Mouse (Mus musculus): ENCODE measurements around the gene Phc1. TPM values are rescaled to one million over a fixed set of nuclear protein-coding genes. Genes with fewer than 3 reads are reported as not detected.

Gene Phc1
- total and polyA plus RNA-seq, 2 experiments from 2014 or later: 24.6 to 75.7 TPM

- 38% methylated on average over 6 of the region's 6 CpGs for WGBS
- Histone ChIP-seq H3K9me3 (ENCODE audit: low read length) (no peaks in the 10 kb centered on the region), H3K4me1 (ENCODE audit: insufficient read depth) (peaks cover 5% of the 10 kb centered on the region; the same call in 1 of the 2 replicates), H3K27ac (ENCODE audit: low read depth, low read length) (no peak overlapping the region), H3K4me2 (ENCODE audit: low read depth) (no peak overlapping the region), H3K9ac (no peak overlapping the region), H3K27me3 (ENCODE audit: insufficient read depth, low read length) (no peaks in the 10 kb centered on the region), H3K36me3 (ENCODE audit: insufficient read depth) (no peaks in the 10 kb centered on the region), H3K4me3 (ENCODE audit: low read depth, low read length) (no peak overlapping the region)
- TF ChIP-seq CTCF (IDR thresholded peaks at IDR 0.05; ENCODE audit: low read depth): peak; percentile 90
- ATAC-seq (no peak), DNase-seq (peak; percentile 87)
Measured at GRCm38 (mm10) chr6:122304355-122304754, 36.0 kb downstream of the Phc1 start.

- no peak overlapping the region for H3K4me2 ChIP-seq (ENCODE audit: low read depth)
- no peak for ATAC-seq
- no peak overlapping the region for H3K9ac ChIP-seq
- H3K27me3 ChIP-seq (ENCODE audit: insufficient read depth, low read length): no peaks in the 10 kb centered on the region
- no peak overlapping the region for H3K27ac ChIP-seq (ENCODE audit: low read depth, low read length)
- no peak for DNase-seq
- peaks cover 4% of the 10 kb centered on the region; the same call in 1 of the 2 replicates for H3K4me1 ChIP-seq (ENCODE audit: insufficient read depth)
- no peaks in the 10 kb centered on the region for H3K9me3 ChIP-seq (ENCODE audit: low read length)
- H3K36me3 ChIP-seq (ENCODE audit: insufficient read depth): no peaks in the 10 kb centered on the region
- no peak overlapping the region for H3K4me3 ChIP-seq (ENCODE audit: low read depth, low read length)
- no peak for TF ChIP-seq CTCF (IDR thresholded peaks at IDR 0.05; ENCODE audit: low read depth)
- 87% methylated on average over 9 of the region's 9 CpGs for WGBS
Measured at GRCm38 (mm10) chr6:122303526-122303925, 36.8 kb downstream of the Phc1 start.

GRCm38 (mm10) chr6:122302661-122303060 lies 37.7 kb downstream of the Phc1 start:
- no peak overlapping the region for H3K4me3 ChIP-seq (ENCODE audit: low read depth, low read length)
- no peaks in the 10 kb centered on the region for H3K4me1 ChIP-seq (ENCODE audit: insufficient read depth)
- H3K36me3 ChIP-seq (ENCODE audit: insufficient read depth): no peaks in the 10 kb centered on the region
- H3K4me2 ChIP-seq (ENCODE audit: low read depth): no peak overlapping the region
- no peaks in the 10 kb centered on the region for H3K27me3 ChIP-seq (ENCODE audit: insufficient read depth, low read length)
- 89% methylated on average over 4 of the region's 4 CpGs for WGBS
- DNase-seq (no peak), ATAC-seq (no peak)
- H3K27ac ChIP-seq (ENCODE audit: low read depth, low read length): no peak overlapping the region
- no peak overlapping the region for H3K9ac ChIP-seq
- H3K9me3 ChIP-seq (ENCODE audit: low read length): no peaks in the 10 kb centered on the region
- no peak for TF ChIP-seq CTCF (IDR thresholded peaks at IDR 0.05; ENCODE audit: low read depth)

- Histone ChIP-seq H3K36me3 (ENCODE audit: insufficient read depth) (no peaks in the 10 kb centered on the region), H3K4me1 (ENCODE audit: insufficient read depth) (no peaks in the 10 kb centered on the region), H3K4me3 (ENCODE audit: low read depth, low read length) (no peak overlapping the region), H3K27me3 (ENCODE audit: insufficient read depth, low read length) (no peaks in the 10 kb centered on the region), H3K27ac (ENCODE audit: low read depth, low read length) (no peak overlapping the region), H3K9me3 (ENCODE audit: low read length) (no peaks in the 10 kb centered on the region), H3K4me2 (ENCODE audit: low read depth) (no peak overlapping the region), H3K9ac (no peak overlapping the region)
- no peak for TF ChIP-seq CTCF (IDR thresholded peaks at IDR 0.05; ENCODE audit: low read depth)
- ATAC-seq (no peak), DNase-seq (no peak)
- 76% methylated on average over 1 of the region's 1 CpGs for WGBS
Measured at GRCm38 (mm10) chr6:122302121-122302520, 38.2 kb downstream of the Phc1 start.

- H3K9ac ChIP-seq: no peak overlapping the region
- WGBS: 74% methylated on average over 3 of the region's 3 CpGs
- no peaks in the 10 kb centered on the region for H3K36me3 ChIP-seq (ENCODE audit: insufficient read depth)
- H3K4me3 ChIP-seq (ENCODE audit: low read depth, low read length): no peak overlapping the region
- H3K27ac ChIP-seq (ENCODE audit: low read depth, low read length): no peak overlapping the region
- H3K4me1 ChIP-seq (ENCODE audit: insufficient read depth): no peaks in the 10 kb centered on the region
- no peak overlapping the region for H3K4me2 ChIP-seq (ENCODE audit: low read depth)
- H3K27me3 ChIP-seq (ENCODE audit: insufficient read depth, low read length): no peaks in the 10 kb centered on the region
- no peak for TF ChIP-seq CTCF (IDR thresholded peaks at IDR 0.05; ENCODE audit: low read depth)
- ATAC-seq (no peak), DNase-seq (no peak)
- H3K9me3 ChIP-seq (ENCODE audit: low read length): no peaks in the 10 kb centered on the region
Measured at GRCm38 (mm10) chr6:122299621-122300133, 40.7 kb downstream of the Phc1 start.

- H3K4me3 ChIP-seq (ENCODE audit: low read depth, low read length): no peak overlapping the region
- H3K27me3 ChIP-seq (ENCODE audit: insufficient read depth, low read length): no peaks in the 10 kb centered on the region
- peak overlapping the region; percentile 74; the same call in 1 of the 2 replicates for H3K4me2 ChIP-seq (ENCODE audit: low read depth)
- no peak for DNase-seq
- H3K36me3 ChIP-seq (ENCODE audit: insufficient read depth): no peaks in the 10 kb centered on the region
- H3K9ac ChIP-seq: no peak overlapping the region
- no peaks in the 10 kb centered on the region for H3K9me3 ChIP-seq (ENCODE audit: low read length)
- 41% methylated on average over 4 of the region's 4 CpGs for WGBS
- no peaks in the 10 kb centered on the region for H3K4me1 ChIP-seq (ENCODE audit: insufficient read depth)
- TF ChIP-seq CTCF (IDR thresholded peaks at IDR 0.05; ENCODE audit: low read depth): no peak
- no peak for ATAC-seq
- peak overlapping the region; percentile 90; the same call in 1 of the 2 replicates for H3K27ac ChIP-seq (ENCODE audit: low read depth, low read length)
Measured at GRCm38 (mm10) chr6:122298223-122298609, 42.1 kb downstream of the Phc1 start.

- DNase-seq (peak; percentile 78), ATAC-seq (peak; percentile 93)
- Histone ChIP-seq H3K9me3 (ENCODE audit: low read length) (no peaks in the 10 kb centered on the region), H3K36me3 (ENCODE audit: insufficient read depth) (no peaks in the 10 kb centered on the region), H3K4me2 (ENCODE audit: low read depth) (peak overlapping the region; percentile 74), H3K4me1 (ENCODE audit: insufficient read depth) (no peaks in the 10 kb centered on the region), H3K9ac (peak overlapping the region; percentile 78), H3K27ac (ENCODE audit: low read depth, low read length) (peak overlapping the region; percentile 90), H3K4me3 (ENCODE audit: low read depth, low read length) (peak overlapping the region; percentile 50), H3K27me3 (ENCODE audit: insufficient read depth, low read length) (no peaks in the 10 kb centered on the region)
- 7% methylated on average over 25 of the region's 25 CpGs for WGBS
- TF ChIP-seq CTCF (IDR thresholded peaks at IDR 0.05; ENCODE audit: low read depth): peak; percentile 48
Measured at GRCm38 (mm10) chr6:122297279-122298222, 42.8 kb downstream of the Phc1 start.

Data from forebrain, postnatal 0 days (tissue).